Mouse (Mus musculus) adrenal gland, adult 10 weeks (tissue): ENCODE data around the gene Sepsecs. TPM values are rescaled to one million over a fixed set of nuclear protein-coding genes. Genes with fewer than 3 reads are reported as not detected.

Experiments
- polyA plus RNA-seq: library from polyadenylated mRNA; stranded (reverse); fragments of 350-450 nt; fragmentation: Illumina TruSeq; extraction: RNeasy Lipid Tissue Mini Kit (QIAGEN cat#74804); gene quantifications from one replicate; pipeline ENCODE4 v1.2.3, GENCODE M21; 2014; ENCODE audit warnings: low read depth, low replicate concordance

Gene Sepsecs
- 31.3 TPM for polyA plus RNA-seq

GRCm38 (mm10) chr5:52669426-52670191 is at the start of gene Sepsecs:
TSS of gene Sepsecs (minus strand) at chr5:52669708.

Other genes with a start within 250 kb of the Sepsecs start
- gene Ccdc149, start 198.2 kb downstream of the Sepsecs start, polyA plus RNA-seq, result 6.6 TPM
- 0.64 TPM for gene Lgi2, start 103.2 kb downstream of the Sepsecs start, polyA plus RNA-seq
- gene Pi4k2b, start 71.9 kb upstream of the Sepsecs start, polyA plus RNA-seq, result 21.7 TPM
- 22.0 TPM for gene Zcchc4, start 105.7 kb upstream of the Sepsecs start, polyA plus RNA-seq
- gene Anapc4, start 164.3 kb upstream of the Sepsecs start, polyA plus RNA-seq, result 185 TPM